Mouse (Mus musculus) right cerebral cortex, postnatal 10 days (tissue): ENCODE measurements around the gene Olfr484.
"Not testable (repeated sequence)": the region's sequence is repeated elsewhere in the genome, so short reads cannot be mapped to it uniquely, and the experiment has no call there.

Experiments
- DNase-seq, 2 experiments: peaks; one replicate each; pipeline ENCODE4 v3.0.0; 2021; ENCODE audit warnings: low spot score in 2 of 2

Olfr484 gene

GRCm38 (mm10) chr7:108127349-108127748 lies at the start of gene Olfr484:
TSS of gene Olfr484 (minus strand) at chr7:108127449.
- DNase-seq: no peak

DNA sequence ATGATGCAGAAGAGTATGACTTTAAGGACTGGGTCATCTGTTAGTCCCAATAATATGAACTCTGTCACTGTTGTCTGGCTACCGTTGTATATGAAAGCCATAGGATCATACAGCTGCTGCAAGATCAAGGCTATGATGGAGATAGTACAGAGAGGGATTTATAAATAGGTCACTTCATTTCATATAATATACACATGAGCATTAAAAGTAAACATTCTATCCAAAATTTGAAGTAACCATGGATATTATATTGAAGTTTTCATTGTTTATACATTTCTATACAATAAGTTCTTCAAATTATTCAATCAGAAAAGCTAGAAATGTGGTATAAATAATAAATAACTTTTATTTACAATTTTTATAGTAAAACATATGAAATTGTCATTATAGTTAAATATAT lies 45.4 kb upstream of the Olfr484 start, which contains the start of gene Olfr486:
Olfr486 (minus strand) TSS at position 101 of the 400 bp plus-strand sequence.
- not testable (repeated sequence) for DNase-seq

- no peak for DNase-seq
Measured at GRCm38 (mm10) chr7:108159771-108160170, 32.5 kb upstream of the Olfr484 start, which contains the start of gene Olfr485. TSS of gene Olfr485 (minus strand) at chr7:108159871.

GRCm38 (mm10) chr7:108121416-108121815 lies 5.8 kb downstream of the Olfr484 start:
- DNase-seq: no peak

DNA sequence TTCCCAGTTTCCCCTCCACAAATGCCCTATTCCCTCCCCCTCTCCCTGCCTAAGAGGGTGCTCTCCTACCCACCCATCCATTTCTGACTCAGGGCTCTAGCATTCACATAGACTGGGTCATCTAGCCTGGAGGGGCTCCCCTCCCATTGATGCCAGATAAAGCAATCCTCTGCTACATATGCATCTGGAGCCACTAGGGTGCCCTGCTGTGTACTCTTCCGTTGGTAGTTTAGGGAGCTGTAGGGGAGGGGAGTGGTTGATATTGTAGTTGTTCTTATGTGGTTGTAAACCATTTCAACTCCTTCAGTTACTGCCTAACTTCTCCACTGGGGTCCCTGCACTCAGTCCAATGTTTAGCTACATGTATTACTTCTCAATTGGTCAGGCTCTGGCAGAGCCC lies 6.6 kb downstream of the Olfr484 start:
- no peak for DNase-seq

DNA sequence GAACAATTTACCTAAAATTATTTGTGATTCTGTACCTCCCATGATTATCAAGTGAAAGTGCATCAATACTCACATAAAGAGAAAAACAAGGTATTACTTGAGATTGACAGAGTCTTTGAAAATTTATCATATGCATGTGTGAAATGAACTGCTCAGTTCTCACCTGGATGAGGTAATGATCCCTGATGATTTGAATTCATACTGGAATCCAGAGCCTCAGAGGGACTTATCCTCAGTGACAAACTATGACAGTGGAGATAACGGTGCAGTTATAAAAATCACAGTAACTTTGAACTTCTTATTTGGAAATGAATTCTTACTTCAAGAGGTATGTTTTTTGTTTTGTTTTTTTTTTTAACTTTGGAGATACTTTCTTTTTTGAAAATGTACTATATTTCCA lies 26.7 kb downstream of the Olfr484 start, which contains the start of gene Olfr483:
Olfr483 (plus strand) TSS at position 301 of the 400 bp plus-strand sequence.
- DNase-seq: no peak

- no peak for DNase-seq
Measured at GRCm38 (mm10) chr7:108097486-108097885, 29.8 kb downstream of the Olfr484 start, which contains the start of gene Olfr482. TSS of gene Olfr482 (minus strand) at chr7:108097586.

DNA sequence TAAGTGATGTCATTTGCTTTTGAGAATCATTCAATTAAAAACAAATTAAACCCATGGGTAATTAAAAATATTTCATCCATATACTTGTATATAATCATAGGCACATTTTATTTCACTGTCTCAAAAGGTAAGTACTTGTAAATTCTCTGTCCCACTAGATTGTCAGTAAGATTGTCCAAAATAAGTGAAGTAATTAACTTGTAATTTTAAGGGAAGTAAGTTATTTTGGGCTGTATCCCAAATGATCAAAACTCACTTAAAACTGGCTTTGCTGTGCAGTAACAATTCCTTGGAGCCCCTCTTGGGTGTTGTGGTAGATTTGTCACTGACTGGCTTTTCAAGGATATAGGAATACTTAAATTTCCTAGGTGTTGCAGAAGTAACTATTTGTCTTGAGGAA lies 47.7 kb downstream of the Olfr484 start, which contains the start of gene Olfr481:
Olfr481 (plus strand) TSS at position 301 of the 400 bp plus-strand sequence.
- DNase-seq: no peak
